In genomic region chr17:44004401-44004800, GRCm38 (mm10) we compare ENCODE assay signal across 15 mouse cellular contexts.
"Had no signal": no experiment of that assay in that cellular context is flagged by ENCODE, and none has a peak within 500 bp of the region (broad histone marks: within the 10 kb centered on the region; RNA-seq: fewer than 3 reads in every experiment).

No protein-coding gene starts in this region.

- DNase-seq: heart, postnatal 10 days; heart, postnatal 14 days; heart, postnatal 36 days; kidney, adult 11 months; kidney, adult 18-20 months; kidney, adult 2 months; kidney, adult 8-10 months; kidney, adult 9 months; kidney, postnatal 10 days; kidney, postnatal 14 days; kidney, postnatal 25 days; kidney, postnatal 36 days; kidney, postnatal 4 days; layer of hippocampus, adult 9-11 months; layer of hippocampus, postnatal 36 days had no signal
